Mouse (Mus musculus): Measurements from ENCODE around the gene Fcrlb.

The Fcrlb gene

GRCm38 (mm10) chr1:170907456-170908191 is 5.1 kb downstream of the Fcrlb start:
- peak; percentile 26 for DNase-seq (ENCODE audit: low spot score)

GRCm38 (mm10) chr1:170907111-170907455 is 5.7 kb downstream of the Fcrlb start:
- no peak for DNase-seq (ENCODE audit: low spot score)

GRCm38 (mm10) chr1:170903485-170903884 is 9.3 kb downstream of the Fcrlb start:
- DNase-seq (ENCODE audit: low spot score) = no peak

GRCm38 (mm10) chr1:170901536-170902238 is 11.1 kb downstream of the Fcrlb start:
- peak; percentile 88 for DNase-seq (ENCODE audit: low spot score)

- peak; percentile 83 for DNase-seq (ENCODE audit: low spot score)
These were observed 11.8 kb downstream of the Fcrlb start for GRCm38 (mm10) chr1:170900799-170901467.

- no peak for DNase-seq (ENCODE audit: low spot score)
These were observed 14.2 kb downstream of the Fcrlb start for GRCm38 (mm10) chr1:170898413-170899075.

GRCm38 (mm10) chr1:170896651-170897281 is 16.0 kb downstream of the Fcrlb start:
- no peak for DNase-seq (ENCODE audit: low spot score)

- DNase-seq (ENCODE audit: low spot score) = peak; percentile 36
These were observed 17.8 kb downstream of the Fcrlb start for GRCm38 (mm10) chr1:170894603-170895602.

GRCm38 (mm10) chr1:170892279-170892678 is 20.5 kb downstream of the Fcrlb start:
- DNase-seq (ENCODE audit: low spot score) = no peak

GRCm38 (mm10) chr1:170891646-170892045 is 21.1 kb downstream of the Fcrlb start:
- DNase-seq (ENCODE audit: low spot score) = no peak

- DNase-seq (ENCODE audit: low spot score) = no peak
These were observed 23.4 kb downstream of the Fcrlb start for GRCm38 (mm10) chr1:170889310-170889709.

- DNase-seq (ENCODE audit: low spot score) = no peak
These were observed 26.7 kb downstream of the Fcrlb start for GRCm38 (mm10) chr1:170886044-170886458.

- peak; percentile 91 for DNase-seq (ENCODE audit: low spot score)
These were observed 27.7 kb downstream of the Fcrlb start, which contains the start of the genes Gm26620 and Dusp12 for GRCm38 (mm10) chr1:170884978-170885561. TSS of gene Gm26620 (plus strand) at chr1:170885065. TSS of gene Dusp12 (minus strand) at chr1:170885540.

- DNase-seq (ENCODE audit: low spot score) = no peak
These were observed 28.4 kb downstream of the Fcrlb start for GRCm38 (mm10) chr1:170884390-170884789.

- DNase-seq (ENCODE audit: low spot score) = no peak
These were observed 29.7 kb downstream of the Fcrlb start for GRCm38 (mm10) chr1:170882915-170883485.

GRCm38 (mm10) chr1:170876906-170877305 is 35.8 kb downstream of the Fcrlb start:
- DNase-seq (ENCODE audit: low spot score) = no peak

GRCm38 (mm10) chr1:170875676-170876075 is 37.1 kb downstream of the Fcrlb start:
- DNase-seq (ENCODE audit: low spot score) = no peak

- no peak for DNase-seq (ENCODE audit: low spot score)
These were observed 40.8 kb downstream of the Fcrlb start for GRCm38 (mm10) chr1:170871961-170872360.

GRCm38 (mm10) chr1:170871402-170871801 is 41.3 kb downstream of the Fcrlb start:
- DNase-seq (ENCODE audit: low spot score) = no peak

- no peak for DNase-seq (ENCODE audit: low spot score)
These were observed 43.8 kb downstream of the Fcrlb start for GRCm38 (mm10) chr1:170868905-170869283.

Data from layer of hippocampus, adult 11-12 months (tissue).